Mouse (Mus musculus): ENCODE measurements around the gene Defb48.

Defb48 gene

DNA sequence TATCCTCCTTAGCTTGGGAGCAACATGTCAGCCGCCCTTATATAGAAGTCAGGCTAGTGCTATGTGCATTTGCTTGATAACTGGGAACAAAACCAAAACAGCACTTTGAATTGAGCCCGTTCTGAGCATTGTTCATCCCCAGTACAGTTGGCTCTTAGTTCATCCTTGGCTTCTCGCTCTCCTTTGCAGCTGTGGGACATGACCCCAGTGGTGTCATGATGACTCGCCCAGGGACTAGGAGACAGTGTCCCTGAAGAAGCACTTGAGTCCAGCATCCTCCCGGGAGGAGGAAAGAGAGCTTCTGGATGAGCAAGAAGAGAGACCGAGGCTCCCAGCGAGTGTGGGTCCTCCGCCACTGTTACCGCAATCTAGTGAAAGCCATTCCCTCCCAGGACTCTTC is 28.2 kb downstream of the Defb48 start:
- H3K36me3 ChIP-seq (ENCODE audit: control insufficient read depth, insufficient read depth, low read length, poor library complexity, severe bottlenecking) = no peaks in the 10 kb centered on the region; the same call in none of the 2 replicates
- DNase-seq (ENCODE audit: low read depth, low spot score) = no peak
- no peaks in the 10 kb centered on the region for H3K27me3 ChIP-seq (ENCODE audit: control insufficient read depth, insufficient read depth, low read length, poor library complexity, severe bottlenecking)

DNA sequence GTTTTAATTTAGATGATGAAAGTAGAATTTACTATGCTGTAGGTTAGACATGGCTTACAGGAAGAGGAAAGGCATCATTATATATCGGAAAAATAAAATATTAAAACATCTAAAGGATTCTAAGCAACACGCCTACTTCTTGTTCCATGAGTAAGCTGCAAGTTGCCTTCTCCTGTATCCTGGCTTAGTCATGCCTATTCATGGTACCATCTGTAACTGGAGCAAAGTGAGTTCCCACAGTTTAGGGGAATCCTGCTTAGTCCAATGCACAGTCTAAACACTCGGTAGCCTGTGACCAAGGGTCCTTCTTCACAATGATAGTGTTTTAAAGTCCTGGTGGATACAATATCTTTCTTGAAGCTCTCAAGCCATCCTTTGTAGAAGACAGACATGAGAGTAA is 37.5 kb downstream of the Defb48 start:
- peaks cover 4% of the 10 kb centered on the region for H3K36me3 ChIP-seq (ENCODE audit: control insufficient read depth, insufficient read depth, low read length, poor library complexity, severe bottlenecking)
- DNase-seq (ENCODE audit: low read depth, low spot score) = no peak
- H3K27me3 ChIP-seq (ENCODE audit: control insufficient read depth, insufficient read depth, low read length, poor library complexity, severe bottlenecking) = no peaks in the 10 kb centered on the region

DNA sequence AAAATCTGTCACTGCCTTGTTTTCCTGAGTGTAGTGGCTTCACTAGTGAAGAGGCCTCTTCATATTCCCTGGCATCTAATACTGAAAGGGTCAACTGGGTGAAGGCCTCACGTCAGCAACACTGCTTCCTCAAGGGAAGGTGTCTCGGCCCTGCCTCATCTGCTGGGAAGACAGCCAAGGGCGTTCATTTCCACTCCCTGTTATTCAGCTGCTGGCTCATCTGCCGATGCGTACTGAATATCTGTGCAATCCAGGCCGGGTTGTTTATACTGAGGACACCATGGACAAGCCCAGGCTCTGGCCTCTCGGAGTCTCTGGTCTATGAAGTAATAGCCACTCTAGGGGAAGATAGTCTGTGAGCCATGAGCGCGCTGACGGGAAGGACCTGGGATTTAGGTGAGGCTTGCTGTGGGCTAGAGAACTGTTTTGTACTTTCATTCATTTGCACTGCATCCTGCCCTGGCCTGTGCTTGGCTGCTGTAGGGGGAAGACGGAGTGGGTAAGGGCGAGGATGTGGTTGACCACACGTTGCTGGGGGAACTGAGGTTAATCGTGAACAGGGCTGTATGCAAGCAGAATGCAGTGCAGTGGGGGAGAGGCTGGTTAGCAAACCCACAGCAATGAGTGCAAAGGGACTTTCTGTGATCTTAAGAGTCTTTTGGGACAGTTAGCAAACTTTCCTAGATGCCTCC is 43.8 kb downstream of the Defb48 start:
- Histone ChIP-seq H3K36me3 (ENCODE audit: control insufficient read depth, insufficient read depth, low read length, poor library complexity, severe bottlenecking) (peaks cover 2% of the 10 kb centered on the region; the same call in 1 of the 2 replicates), H3K27me3 (ENCODE audit: control insufficient read depth, insufficient read depth, low read length, poor library complexity, severe bottlenecking) (no peaks in the 10 kb centered on the region)
- DNase-seq (ENCODE audit: low read depth, low spot score) = peak; percentile 71

DNA sequence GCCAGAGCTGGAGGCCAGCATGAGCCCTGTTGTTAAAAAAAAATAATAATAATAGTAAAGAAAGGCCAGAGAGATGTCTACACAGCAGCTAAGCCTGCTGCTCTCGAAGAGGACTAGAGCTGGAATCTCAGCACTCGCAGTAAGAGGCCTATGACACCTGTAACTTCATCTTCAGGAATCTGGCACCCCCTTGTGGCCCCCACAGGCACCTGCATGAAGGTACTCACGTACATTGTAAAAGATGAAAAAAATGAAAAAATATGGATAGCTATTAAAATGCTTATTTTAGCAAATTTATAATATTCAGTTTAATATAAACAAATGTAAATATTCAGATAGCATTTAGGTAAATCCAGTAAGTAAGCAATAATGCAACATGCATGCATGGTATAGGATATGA is 44.9 kb downstream of the Defb48 start:
- H3K36me3 ChIP-seq (ENCODE audit: control insufficient read depth, insufficient read depth, low read length, poor library complexity, severe bottlenecking) = peaks cover 4% of the 10 kb centered on the region
- no peaks in the 10 kb centered on the region for H3K27me3 ChIP-seq (ENCODE audit: control insufficient read depth, insufficient read depth, low read length, poor library complexity, severe bottlenecking)
- peak; percentile 42 for DNase-seq (ENCODE audit: low read depth, low spot score)

DNA sequence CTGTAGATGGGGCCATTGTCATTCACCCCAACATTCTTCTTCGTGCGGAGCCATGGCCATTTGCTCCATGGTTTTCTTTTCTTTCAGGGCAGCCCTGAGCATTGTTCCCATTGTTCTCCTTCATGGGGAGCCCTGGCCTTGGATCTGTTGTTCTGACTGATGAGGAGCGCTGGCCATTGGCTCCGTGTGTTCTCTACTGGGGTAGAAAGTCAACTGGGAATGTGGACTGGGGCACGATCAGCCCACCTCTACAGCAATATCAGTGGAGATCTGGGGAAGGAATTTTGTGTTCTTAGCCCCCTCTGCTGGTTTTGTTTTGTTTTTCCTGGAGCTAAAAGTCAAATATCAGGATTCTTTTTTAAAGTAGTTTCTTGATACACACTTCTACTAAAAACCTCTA is 46.6 kb downstream of the Defb48 start:
- Histone ChIP-seq H3K36me3 (ENCODE audit: control insufficient read depth, insufficient read depth, low read length, poor library complexity, severe bottlenecking) (peaks cover 4% of the 10 kb centered on the region), H3K27me3 (ENCODE audit: control insufficient read depth, insufficient read depth, low read length, poor library complexity, severe bottlenecking) (no peaks in the 10 kb centered on the region)
- DNase-seq (ENCODE audit: low read depth, low spot score) = peak; percentile 18

DNA sequence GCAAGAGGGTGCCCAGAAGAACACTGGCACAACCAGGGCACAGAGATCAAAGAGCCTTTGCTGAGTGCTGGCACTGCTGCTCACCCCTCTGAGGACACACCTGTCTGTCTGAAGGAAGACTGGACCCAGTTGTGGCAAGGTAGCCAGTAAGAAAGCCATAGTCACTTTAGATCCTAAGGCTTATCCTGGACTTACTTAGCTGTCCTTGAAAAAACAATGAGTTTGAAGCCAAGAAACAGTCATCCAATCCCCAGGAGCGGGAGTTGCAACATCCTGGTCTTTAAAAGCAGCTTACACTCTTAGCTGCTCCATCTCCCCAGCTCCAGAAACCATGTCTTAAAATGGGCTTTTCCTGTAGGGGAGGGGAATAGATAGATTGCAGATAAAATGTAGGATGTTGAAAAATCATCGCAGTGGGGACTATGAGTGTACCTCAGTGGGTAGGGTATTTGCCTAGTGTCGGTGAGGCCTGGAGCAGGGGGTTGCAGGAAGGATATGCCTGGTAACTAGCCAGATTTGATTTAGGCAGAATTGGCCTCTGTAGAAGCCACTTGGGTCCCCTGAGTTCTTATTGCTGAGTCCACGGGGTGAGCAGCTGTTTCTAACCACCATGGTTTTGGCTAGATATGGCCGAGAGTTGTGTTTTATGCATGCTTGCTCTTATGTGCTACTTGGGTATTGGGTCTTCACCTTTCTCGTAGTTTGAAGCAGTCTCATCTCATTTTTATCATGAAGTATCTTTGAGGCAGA is 47.5 kb downstream of the Defb48 start:
- Histone ChIP-seq H3K27me3 (ENCODE audit: control insufficient read depth, insufficient read depth, low read length, poor library complexity, severe bottlenecking) (no peaks in the 10 kb centered on the region), H3K36me3 (ENCODE audit: control insufficient read depth, insufficient read depth, low read length, poor library complexity, severe bottlenecking) (peaks cover 4% of the 10 kb centered on the region)
- no peak for DNase-seq (ENCODE audit: low read depth, low spot score)

DNA sequence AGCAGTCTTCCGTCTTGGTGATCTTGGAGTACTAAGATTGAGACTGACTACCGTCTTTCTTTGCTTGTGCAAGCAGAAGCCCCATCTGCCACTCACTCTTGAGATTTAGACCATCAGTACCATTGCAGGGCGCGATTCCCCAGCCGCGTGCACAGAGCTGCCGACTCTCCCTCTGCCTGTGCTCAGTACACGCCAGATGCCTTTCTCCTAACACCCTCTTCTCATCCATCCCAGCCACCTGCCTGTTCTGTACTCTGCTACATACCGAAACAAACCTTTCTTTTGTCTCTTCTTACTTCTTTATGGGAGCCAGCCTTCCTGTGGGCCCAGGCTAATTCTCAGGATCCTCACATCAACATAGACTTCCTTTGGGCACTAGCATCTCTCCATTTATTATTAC is 48.9 kb downstream of the Defb48 start:
- DNase-seq (ENCODE audit: low read depth, low spot score) = no peak
- Histone ChIP-seq H3K27me3 (ENCODE audit: control insufficient read depth, insufficient read depth, low read length, poor library complexity, severe bottlenecking) (no peaks in the 10 kb centered on the region), H3K36me3 (ENCODE audit: control insufficient read depth, insufficient read depth, low read length, poor library complexity, severe bottlenecking) (peaks cover 4% of the 10 kb centered on the region)

DNA sequence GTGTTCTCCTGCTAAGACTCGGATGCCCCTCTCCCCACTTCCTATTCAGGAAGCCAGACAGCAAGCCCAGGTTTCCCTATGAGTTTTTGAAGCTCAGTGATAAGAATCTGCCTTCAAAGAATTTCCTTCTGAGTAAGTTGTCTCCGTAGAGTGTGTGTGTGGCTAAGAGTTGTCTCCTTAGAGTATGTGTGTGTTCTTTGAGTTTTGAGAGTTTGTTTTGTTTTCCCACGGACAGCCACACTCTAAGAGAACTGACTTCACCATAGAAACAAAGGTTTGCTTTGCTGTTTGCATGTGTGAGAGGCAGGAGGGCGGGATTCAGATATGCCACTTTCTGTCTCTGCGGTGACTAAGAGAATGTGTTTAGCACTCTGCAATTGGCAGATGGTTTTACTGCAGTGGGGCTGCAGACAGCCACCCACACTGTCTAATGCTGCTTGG is 56.2 kb downstream of the Defb48 start:
- H3K27me3 ChIP-seq (ENCODE audit: control insufficient read depth, insufficient read depth, low read length, poor library complexity, severe bottlenecking) = no peaks in the 10 kb centered on the region
- peaks cover 7% of the 10 kb centered on the region for H3K36me3 ChIP-seq (ENCODE audit: control insufficient read depth, insufficient read depth, low read length, poor library complexity, severe bottlenecking)
- no peak for DNase-seq (ENCODE audit: low read depth, low spot score)
